In the genomic region with DNA sequence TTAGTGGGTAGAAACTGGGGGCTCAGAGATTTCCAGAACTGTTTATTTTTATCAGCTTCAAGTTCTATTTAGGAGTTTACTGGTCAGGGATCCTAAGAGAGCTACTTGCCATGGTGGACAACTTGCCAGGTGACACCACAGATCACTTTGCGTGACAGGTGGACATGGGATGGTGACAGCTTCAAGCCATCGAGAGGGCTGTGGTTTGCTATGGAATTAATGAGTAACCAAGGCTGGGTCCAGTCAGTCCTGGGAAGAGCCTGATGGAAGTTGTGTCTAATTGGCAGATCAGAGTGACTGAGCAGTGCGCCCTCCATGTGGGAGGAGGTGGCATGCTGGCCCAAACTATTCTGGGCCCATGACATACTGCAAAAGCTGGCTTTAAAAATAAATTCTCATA, we compare ENCODE assay signal across 24 mouse cellular contexts.
DNase-seq lines count a peak whose midpoint lies in the region; ATAC-seq and TF ChIP-seq lines count a peak whose summit lies in the region.
"Had no signal": no experiment of that assay in that cellular context is flagged by ENCODE, and none has a peak within 500 bp of the region (broad histone marks: within the 10 kb centered on the region; RNA-seq: fewer than 3 reads in every experiment).

No protein-coding gene starts in this region.

- no peak overlapping the region for H3K9ac ChIP-seq in heart, adult 2 months (ENCODE audit: low read depth, low read length)
- H3K9ac ChIP-seq in heart, embryonic 11.5 days (ENCODE audit: low read depth, low read length) = no peak overlapping the region
- H3K9ac ChIP-seq: embryonic facial prominence, embryonic 12.5 days; forebrain, postnatal 0 days; heart, embryonic 15.5 days; hindbrain, embryonic 14.5 days; liver, embryonic 13.5 days; lung, embryonic 15.5 days; midbrain, embryonic 13.5 days had no signal

- H3K27ac ChIP-seq in heart, adult 2 months = peak overlapping the region; percentile 51
- H3K27ac ChIP-seq in heart, embryonic 11.5 days (ENCODE audit: low read depth, low read length) = no peak overlapping the region
- 0 out of 2 replicates have a peak overlapping the region, but pooled peaks have one; percentile 24 for H3K27ac ChIP-seq in layer of hippocampus, adult 2 months
- no peak overlapping the region for H3K27ac ChIP-seq in left cerebral cortex, adult 2 months
- H3K27ac ChIP-seq: embryonic facial prominence, embryonic 12.5 days; heart, embryonic 15.5 days; hindbrain, embryonic 14.5 days; liver, embryonic 13.5 days; lung, embryonic 15.5 days; midbrain, embryonic 13.5 days had no signal

- no peak for TF ChIP-seq CTCF in heart, adult 2 months (IDR thresholded peaks at IDR 0.05)
- TF ChIP-seq CTCF in layer of hippocampus, adult 2 months (conservative IDR thresholded peaks at IDR 0.05) = no peak
- no peak for TF ChIP-seq CTCF in left cerebral cortex, adult 2 months (IDR thresholded peaks at IDR 0.05)

- H3K9me3 ChIP-seq in heart, embryonic 11.5 days (replicated peaks; ENCODE audit: control insufficient read depth, low read length) = no peaks in the 10 kb centered on the region
- H3K9me3 ChIP-seq: heart, embryonic 15.5 days; liver, embryonic 13.5 days; lung, embryonic 15.5 days; midbrain, embryonic 13.5 days had no signal

- H3K36me3 ChIP-seq in heart, adult 2 months (ENCODE audit: control insufficient read depth, insufficient read depth, low read length) = no peaks in the 10 kb centered on the region
- H3K36me3 ChIP-seq in heart, embryonic 11.5 days (ENCODE audit: control insufficient read depth, insufficient read depth, low read length) = no peaks in the 10 kb centered on the region
- H3K36me3 ChIP-seq: embryonic facial prominence, embryonic 12.5 days; heart, embryonic 15.5 days; liver, embryonic 13.5 days; lung, embryonic 15.5 days; midbrain, embryonic 13.5 days had no signal

- no peak for TF ChIP-seq EP300 in heart, adult 2 months (IDR thresholded peaks at IDR 0.05; ENCODE audit: insufficient read depth, low read depth, low read length)

- peak; percentile 54 for DNase-seq in gastrocnemius, adult 18-20 months (ENCODE audit: low spot score)
- DNase-seq in gastrocnemius, postnatal 4 days (ENCODE audit: low spot score in 2 of 2) = no peak
- peak; percentile 40 for DNase-seq in heart, adult 2 months
- peak in 1 of 2 experiments; percentile 18 for DNase-seq in layer of hippocampus, adult 2 months (ENCODE audit: low spot score in 2 of 2)
- no peak for DNase-seq in layer of hippocampus, postnatal 14 days (ENCODE audit: low spot score in 2 of 2)
- DNase-seq in heart, postnatal 4 days = peak; percentile 21
- no peak for DNase-seq in left cerebral cortex, adult 2 months (ENCODE audit: extremely low spot score in 1 of 2, low spot score in 2 of 2)
- DNase-seq: adrenal gland, postnatal 10 days; cerebellum, adult 2 months; cerebellum, postnatal 25 days; forebrain, postnatal 0 days; kidney, adult 2 months; kidney, postnatal 14 days; liver, embryonic 13.5 days; lung, postnatal 36 days; spleen, adult 18-20 months had no signal

- H3K27me3 ChIP-seq in heart, adult 2 months (ENCODE audit: control insufficient read depth, insufficient read depth, low read length) = no peaks in the 10 kb centered on the region
- no peaks in the 10 kb centered on the region for H3K27me3 ChIP-seq in heart, embryonic 11.5 days (ENCODE audit: control insufficient read depth, insufficient read depth, low read length)
- H3K27me3 ChIP-seq: embryonic facial prominence, embryonic 12.5 days; heart, embryonic 15.5 days; liver, embryonic 13.5 days; lung, embryonic 15.5 days; megakaryocyte, embryonic 14.5 days; midbrain, embryonic 13.5 days had no signal

- 73% methylated on average over 3 of the region's 3 CpGs for WGBS in heart, adult 2 months
- 81% methylated on average over 3 of the region's 3 CpGs for WGBS in heart, embryonic 11.5 days (ENCODE audit: insufficient replicate concordance)

- no peak for ATAC-seq in heart, embryonic 11.5 days (replicated peaks; ENCODE audit: insufficient number of reproducible peaks, low FRiP score, low TSS enrichment)
- ATAC-seq: forebrain, postnatal 0 days; inflammation-experienced regulatory T-cells, adult 6 months; midbrain, embryonic 13.5 days had no signal

- H3K4me2 ChIP-seq in heart, embryonic 11.5 days = no peak overlapping the region
- H3K4me2 ChIP-seq: embryonic facial prominence, embryonic 12.5 days; heart, embryonic 15.5 days; hindbrain, embryonic 14.5 days; liver, embryonic 13.5 days; lung, embryonic 15.5 days; midbrain, embryonic 13.5 days had no signal

- no peak overlapping the region for H3K4me3 ChIP-seq in heart, adult 2 months
- no peak overlapping the region for H3K4me3 ChIP-seq in heart, embryonic 11.5 days (ENCODE audit: low read depth, low read length)
- H3K4me3 ChIP-seq in layer of hippocampus, adult 2 months = no peak overlapping the region
- no peak overlapping the region for H3K4me3 ChIP-seq in left cerebral cortex, adult 2 months
- H3K4me3 ChIP-seq: embryonic facial prominence, embryonic 12.5 days; heart, embryonic 15.5 days; liver, embryonic 13.5 days; lung, embryonic 15.5 days; megakaryocyte, embryonic 14.5 days; midbrain, embryonic 13.5 days had no signal

- intact Hi-C loops in heart, adult 2 months (cut with DNase I) = no loop called here
- intact Hi-C loops in left cerebral cortex, adult 2 months (cut with DNase I) = no loop called here

- no peak for TF ChIP-seq POLR2A in heart, adult 2 months (IDR thresholded peaks at IDR 0.05; ENCODE audit: insufficient read depth, low read depth, low read length)

- no peaks in the 10 kb centered on the region; the same call in 1 of the 2 replicates for H3K79me2 ChIP-seq in heart, adult 2 months (replicated peaks; ENCODE audit: control insufficient read depth, insufficient read depth, low read length)

- no peaks in the 10 kb centered on the region; the same call in 1 of the 2 replicates for H3K4me1 ChIP-seq in heart, adult 2 months (ENCODE audit: control insufficient read depth, insufficient read depth, low read length)
- no peaks in the 10 kb centered on the region for H3K4me1 ChIP-seq in heart, embryonic 11.5 days (ENCODE audit: control insufficient read depth, insufficient read depth, low read length)
- H3K4me1 ChIP-seq: embryonic facial prominence, embryonic 12.5 days; heart, embryonic 15.5 days; liver, embryonic 13.5 days; lung, embryonic 15.5 days; megakaryocyte, embryonic 14.5 days; midbrain, embryonic 13.5 days had no signal

Comparison
In these comparisons a context has a peak if more than half of its experiments do, and no peak if none do; other contexts are left out.
1. DNase-seq: peak in gastrocnemius, adult 18-20 months (single experiment), heart, adult 2 months (2 of 2) and heart, postnatal 4 days (single experiment); none in gastrocnemius, postnatal 4 days (0 of 2), layer of hippocampus, postnatal 14 days (0 of 2) and left cerebral cortex, adult 2 months (0 of 2).
2. H3K27ac ChIP-seq: peak in heart, adult 2 months (single experiment) and layer of hippocampus, adult 2 months (single experiment); none in heart, embryonic 11.5 days (single experiment) and left cerebral cortex, adult 2 months (single experiment).